Mouse (Mus musculus) T-cell, adult 2 months (primary cell): ENCODE results near the gene Tmem132a.

Source experiments
- DNase-seq: peaks from one replicate; pipeline ENCODE4 v3.0.0; 2022; ENCODE audit warnings: low spot score

The Tmem132a gene

GRCm38 (mm10) chr19:10878201-10878837, 8.6 kb upstream of the Tmem132a start:
- no peak for DNase-seq

- no peak for DNase-seq
These were observed 1.7 kb upstream of the Tmem132a start for GRCm38 (mm10) chr19:10871328-10871961.

- DNase-seq: no peak
These were observed 936 bp upstream of the Tmem132a start for GRCm38 (mm10) chr19:10870676-10871075.

- no peak for DNase-seq
These were observed 377 bp downstream of the Tmem132a start for GRCm38 (mm10) chr19:10869241-10869885.

GRCm38 (mm10) chr19:10868623-10869141, 1.1 kb downstream of the Tmem132a start:
- DNase-seq: no peak

- no peak for DNase-seq
These were observed 1.7 kb downstream of the Tmem132a start for GRCm38 (mm10) chr19:10867946-10868622.

GRCm38 (mm10) chr19:10866351-10866750, 3.4 kb downstream of the Tmem132a start:
- DNase-seq: no peak

GRCm38 (mm10) chr19:10860072-10860497, 9.7 kb downstream of the Tmem132a start:
- DNase-seq: no peak

- DNase-seq: no peak
These were observed 13.2 kb downstream of the Tmem132a start for GRCm38 (mm10) chr19:10856520-10856919.

GRCm38 (mm10) chr19:10855422-10855821, 14.3 kb downstream of the Tmem132a start:
- no peak for DNase-seq

- DNase-seq: no peak
These were observed 22.2 kb downstream of the Tmem132a start for GRCm38 (mm10) chr19:10847311-10848087.

GRCm38 (mm10) chr19:10846150-10846549, 23.6 kb downstream of the Tmem132a start:
- DNase-seq: no peak

- no peak for DNase-seq
These were observed 24.3 kb downstream of the Tmem132a start for GRCm38 (mm10) chr19:10845454-10845853.

- DNase-seq: no peak
These were observed 25.5 kb downstream of the Tmem132a start for GRCm38 (mm10) chr19:10844206-10844605.

- no peak for DNase-seq
These were observed 26.8 kb downstream of the Tmem132a start for GRCm38 (mm10) chr19:10842914-10843313.

GRCm38 (mm10) chr19:10841721-10842626, 27.8 kb downstream of the Tmem132a start:
- no peak for DNase-seq

GRCm38 (mm10) chr19:10839010-10839892, 30.5 kb downstream of the Tmem132a start, which contains the start of gene Slc15a3:
Gene Slc15a3, plus strand, starts transcription at chr19:10839727.
- DNase-seq: no peak

- no peak for DNase-seq
These were observed 34.1 kb downstream of the Tmem132a start for GRCm38 (mm10) chr19:10835671-10836070.

GRCm38 (mm10) chr19:10833611-10834010, 36.1 kb downstream of the Tmem132a start:
- no peak for DNase-seq
